Mouse (Mus musculus) cerebellum, adult 2 months (tissue): Measurements from ENCODE around the gene Mid1. TPM values are rescaled to one million over a fixed set of nuclear protein-coding genes. Genes with fewer than 3 reads are reported as not detected.

Source experiments
- DNase-seq, 2 experiments: peaks; one replicate each; pipeline ENCODE4 v3.0.0; 2021
- H3K27ac ChIP-seq: fragments of 200-500 bp; 2 replicates; pipeline ENCODE4 v1.5.1; 2012; ENCODE audit warnings: low read length, control low read depth, inconsistent platforms; ENCODE audit not compliant: insufficient read depth
- H3K27me3 ChIP-seq: fragments of 200-500 bp; 2 replicates; pipeline ENCODE4 v1.6.1; 2012; ENCODE audit warnings: inconsistent platforms, mild to moderate bottlenecking, low read length, moderate library complexity; ENCODE audit not compliant: control insufficient read depth, insufficient read depth
- H3K4me1 ChIP-seq: fragments of 200-500 bp; 2 replicates; pipeline ENCODE4 v1.6.1; 2011; ENCODE audit warnings: low read length; ENCODE audit not compliant: control insufficient read depth, insufficient read depth
- H3K4me3 ChIP-seq: fragments of 200-500 bp; replicated peaks from 2 replicates; pipeline ENCODE3; 2011; ENCODE audit warnings: mild to moderate bottlenecking, low read depth, low read length, control low read depth; ENCODE audit not compliant: insufficient read depth
- CTCF ChIP-seq: fragments of 200-500 bp; IDR thresholded peaks from 2 replicates; pipeline ENCODE4 v1.5.1; 2011; ENCODE audit warnings: low read depth, mild to moderate bottlenecking, control low read depth, low read length, moderate library complexity, borderline replicate concordance; ENCODE audit not compliant: insufficient read depth
- POLR2A ChIP-seq: fragments of 200-500 bp; IDR thresholded peaks from 2 replicates; pipeline ENCODE4 v1.6.1; 2011; ENCODE audit warnings: low read length, control low read depth, borderline replicate concordance; ENCODE audit not compliant: insufficient read depth
- WGBS: fragments of 180-500 bp; shearing (Covaris S2); methylation state at CpG from one replicate; pipeline ENCODE4 v1.1.7; 2018; 5-methylcytosine and 5-hydroxymethylcytosine counted together
- polyA plus RNA-seq: library from polyadenylated mRNA; depleted of rRNA; stranded (reverse); fragments of >200 nt; gene quantifications from 2 replicates; pipeline ENCODE4 v1.2.3, GENCODE M21; 2012

Gene Mid1
- polyA plus RNA-seq, 1 experiment = 134 TPM

DNA sequence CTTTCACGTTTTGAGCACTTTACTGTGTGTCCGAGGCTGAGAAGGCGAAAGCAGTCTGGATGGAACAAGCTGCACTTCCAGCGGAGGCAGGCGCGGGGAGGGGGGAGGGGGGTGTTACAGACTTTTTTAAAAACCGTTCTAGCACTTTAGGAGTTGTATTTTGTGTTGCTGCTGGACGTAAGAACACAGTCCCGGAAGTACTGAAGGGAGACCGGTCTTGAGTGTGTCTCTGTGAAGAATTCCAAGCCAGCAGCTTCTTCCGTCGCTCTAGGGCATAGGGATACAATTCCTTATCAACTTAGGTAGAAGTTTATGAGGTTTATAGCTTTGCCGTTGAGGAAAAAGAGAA, 195.3 kb downstream of the Mid1 start:
- H3K4me1 ChIP-seq = no peaks in the 10 kb centered on the region
- H3K27ac ChIP-seq = no peak overlapping the region

DNA sequence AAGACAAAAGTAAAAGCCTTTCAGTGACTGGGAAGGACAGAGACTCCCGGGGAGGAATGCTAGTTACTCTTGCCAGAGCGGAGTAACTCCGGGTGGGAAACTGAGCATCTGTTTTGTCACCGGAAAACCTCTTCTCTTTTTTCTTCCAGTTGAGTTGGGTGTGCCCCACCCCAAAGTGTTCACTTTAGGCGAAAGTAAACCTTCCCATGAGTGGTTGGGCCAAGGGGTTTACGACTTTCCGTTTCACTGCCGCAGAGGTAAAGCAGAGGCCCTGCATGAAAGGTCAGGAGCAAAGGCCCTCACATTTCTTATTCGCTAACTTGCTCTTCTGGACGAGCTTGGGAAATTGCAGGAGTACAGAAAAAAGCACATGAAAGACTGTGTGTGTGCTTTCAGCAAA, 195.8 kb downstream of the Mid1 start:
- Histone ChIP-seq H3K27ac (no peak overlapping the region), H3K4me1 (no peaks in the 10 kb centered on the region), H3K27me3 (no peaks in the 10 kb centered on the region), H3K4me3 (no peak overlapping the region)
- DNase-seq = peak in 1 of 2 experiments; percentile 11
- 27% methylated on average over 10 of the region's 10 CpGs for WGBS
- TF ChIP-seq POLR2A = no peak
- TF ChIP-seq CTCF = no peak

More for the DNA sequence above, 195.3 kb downstream of the Mid1 start:
- TF ChIP-seq POLR2A (no peak), CTCF (no peak)
- peak overlapping the region; percentile 81 for H3K4me3 ChIP-seq
- 3% methylated on average over 13 of the region's 13 CpGs for WGBS
- no peaks in the 10 kb centered on the region for H3K27me3 ChIP-seq
- no peak for DNase-seq

DNA sequence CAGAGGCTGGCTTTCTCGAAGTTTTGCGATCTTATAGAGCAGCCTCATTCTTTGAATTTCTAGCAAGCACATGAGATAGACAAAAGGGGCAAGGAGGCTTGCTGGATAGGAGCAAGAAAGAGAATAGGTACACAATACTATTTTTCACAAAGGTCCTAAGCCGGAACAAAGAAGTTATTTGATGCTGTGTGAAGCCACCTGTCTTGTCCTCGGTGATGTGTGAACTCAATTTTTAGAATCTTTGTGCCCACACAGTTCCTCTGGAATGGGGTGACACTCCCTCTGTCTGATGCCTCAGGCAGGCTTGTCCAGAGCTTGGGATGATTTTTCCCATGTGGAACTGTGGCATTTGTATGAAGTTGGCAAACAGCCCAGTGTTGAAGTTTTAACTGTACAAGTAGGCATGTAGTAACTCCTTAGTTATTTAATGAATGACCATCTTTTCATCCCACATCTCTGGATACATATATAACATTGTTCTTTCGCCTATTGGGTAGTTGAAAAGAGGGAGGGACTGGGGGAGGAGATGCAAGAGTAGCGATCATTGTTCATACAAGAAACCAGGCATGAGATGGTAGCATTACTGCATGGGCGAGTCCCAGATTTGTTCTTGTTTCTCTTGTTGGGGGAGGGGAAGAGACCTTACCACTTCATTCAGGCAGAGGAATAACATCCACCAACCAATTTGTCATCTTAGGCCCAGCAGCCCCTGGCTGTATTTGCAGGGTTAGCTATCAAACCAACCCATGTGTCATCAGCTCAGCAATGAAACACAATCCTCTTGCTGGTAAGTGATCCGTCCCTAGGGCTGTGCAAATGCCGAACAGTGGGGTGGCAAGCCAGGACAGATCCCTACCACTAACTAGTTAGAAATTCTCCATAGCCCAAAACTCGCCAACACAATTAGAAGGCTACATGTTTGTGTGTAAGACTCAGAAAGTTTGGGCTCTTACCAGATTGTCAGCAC, 196.5 kb downstream of the Mid1 start:
- DNase-seq = peak in 1 of 2 experiments; percentile 20
- no peak for TF ChIP-seq CTCF
- TF ChIP-seq POLR2A = no peak
- WGBS = 74% methylated on average over 10 of the region's 10 CpGs
- no peaks in the 10 kb centered on the region for H3K27me3 ChIP-seq
- no peaks in the 10 kb centered on the region for H3K4me1 ChIP-seq
- no peak overlapping the region for H3K4me3 ChIP-seq
- no peak overlapping the region for H3K27ac ChIP-seq

DNA sequence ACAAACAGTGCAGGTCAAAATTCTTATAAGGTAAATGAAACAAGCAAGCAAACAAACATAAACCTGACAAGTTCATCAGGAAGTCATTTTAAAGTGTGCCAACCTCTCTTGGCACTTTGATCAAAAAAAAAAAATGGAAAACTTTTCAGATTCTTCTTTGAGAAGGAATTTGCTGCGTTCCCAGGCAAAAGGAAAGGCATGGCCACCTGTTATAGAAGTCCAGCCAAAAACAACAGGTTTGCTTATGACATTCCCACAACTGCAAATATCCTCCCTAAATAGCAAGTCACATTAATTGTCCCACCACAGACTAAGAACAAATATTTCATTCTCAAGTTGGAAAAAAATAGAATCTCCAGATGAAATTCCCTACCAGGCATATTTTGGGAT, 197.2 kb downstream of the Mid1 start:
- H3K4me3 ChIP-seq = no peak overlapping the region
- DNase-seq = no peak
- H3K4me1 ChIP-seq = no peaks in the 10 kb centered on the region
- no peaks in the 10 kb centered on the region for H3K27me3 ChIP-seq
- no peak overlapping the region for H3K27ac ChIP-seq
- 64% methylated on average over 1 of the region's 1 CpGs for WGBS
- TF ChIP-seq CTCF (no peak), POLR2A (no peak)

DNA sequence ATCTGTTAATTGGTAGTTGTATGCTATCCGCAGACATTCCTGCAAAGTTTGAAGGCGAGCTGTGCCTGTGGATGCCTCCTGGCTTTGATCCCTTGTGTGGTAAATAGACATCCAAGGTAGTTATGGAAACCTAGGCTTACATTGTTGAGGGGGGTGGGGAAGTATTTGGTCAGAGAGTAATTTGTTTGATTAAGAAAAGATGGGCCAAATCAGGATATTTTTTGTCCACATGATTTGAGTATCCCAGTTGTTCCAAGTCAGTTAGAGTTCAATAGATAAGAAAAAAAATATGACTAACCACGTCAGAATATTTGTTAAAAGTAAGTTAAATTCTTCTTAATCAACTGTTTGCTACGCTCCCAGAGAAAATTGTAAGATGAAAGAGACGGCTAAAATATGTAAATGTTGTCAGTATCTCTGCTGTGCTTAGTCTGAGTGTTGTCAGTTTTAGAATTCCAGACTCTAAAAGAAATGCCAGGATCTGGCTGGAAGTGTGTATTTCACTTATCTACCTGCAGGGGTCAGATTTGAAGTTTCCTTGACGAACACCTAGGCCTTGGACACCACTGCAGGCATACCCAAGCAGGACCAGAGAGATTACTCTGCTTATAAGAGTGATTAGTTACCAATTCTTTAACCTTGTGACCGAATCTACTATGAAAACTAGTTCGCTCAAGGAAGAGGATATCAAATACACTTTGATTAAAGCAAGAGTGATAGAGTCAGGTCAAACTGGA, 198.7 kb downstream of the Mid1 start:
- peak in 1 of 2 experiments; percentile 50 for DNase-seq
- H3K27me3 ChIP-seq = no peaks in the 10 kb centered on the region
- 68% methylated on average over 8 of the region's 8 CpGs for WGBS

DNA sequence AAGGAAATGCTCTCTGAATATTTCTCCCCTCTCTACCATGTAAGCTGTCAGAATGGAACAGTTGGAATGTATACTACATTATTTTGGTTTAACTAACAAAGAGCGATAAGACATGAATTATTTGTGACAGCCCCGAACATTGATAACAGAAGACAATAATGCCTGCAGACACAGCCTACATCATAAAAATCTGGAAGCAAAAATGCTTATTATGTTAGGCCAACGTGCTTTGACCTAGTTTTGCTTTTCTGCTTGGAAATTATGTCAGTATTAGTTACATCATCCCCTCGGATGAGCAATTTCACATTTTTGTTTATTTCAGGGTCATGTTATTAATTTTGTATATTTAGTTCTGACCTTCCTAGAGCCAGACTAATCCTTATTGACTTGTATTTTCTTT, 205.5 kb downstream of the Mid1 start:
- no peaks in the 10 kb centered on the region for H3K27me3 ChIP-seq
- H3K27ac ChIP-seq = no peak overlapping the region
- no peaks in the 10 kb centered on the region for H3K4me1 ChIP-seq
- DNase-seq = peak in 1 of 2 experiments; percentile 30
- H3K4me3 ChIP-seq = no peak overlapping the region
- TF ChIP-seq CTCF (no peak), POLR2A (no peak)
- WGBS = 20% methylated on average over 4 of the region's 4 CpGs

More for the DNA sequence above, 198.7 kb downstream of the Mid1 start:
- Histone ChIP-seq H3K4me3 (no peak overlapping the region), H3K4me1 (no peaks in the 10 kb centered on the region), H3K27ac (no peak overlapping the region)
- 0 out of 2 replicates have a peak, but pooled peaks have one; percentile 11 for TF ChIP-seq CTCF
- TF ChIP-seq POLR2A = no peak

DNA sequence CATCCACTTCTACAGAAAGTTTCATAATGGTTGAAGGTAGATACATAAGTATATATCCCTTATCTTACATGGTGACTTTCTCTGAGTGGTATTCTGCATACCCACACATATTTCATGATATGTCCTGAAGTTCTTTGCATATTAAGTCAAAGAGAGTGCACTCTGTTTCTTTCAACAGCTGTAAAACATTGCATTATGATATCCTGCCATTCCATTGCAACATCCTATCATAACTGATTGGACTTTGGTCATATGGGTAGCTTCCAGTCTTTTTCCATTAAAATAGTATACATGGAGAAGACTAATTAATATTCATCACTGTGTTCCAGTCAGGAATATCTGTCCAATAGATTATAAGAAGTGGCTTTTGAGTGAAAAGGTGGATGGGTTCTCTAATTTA, 207.1 kb downstream of the Mid1 start:
- TF ChIP-seq CTCF (no peak), POLR2A (no peak)
- no peak for DNase-seq
- no peaks in the 10 kb centered on the region for H3K4me1 ChIP-seq
- no peak overlapping the region for H3K4me3 ChIP-seq
- H3K27ac ChIP-seq = no peak overlapping the region
- H3K27me3 ChIP-seq = no peaks in the 10 kb centered on the region

DNA sequence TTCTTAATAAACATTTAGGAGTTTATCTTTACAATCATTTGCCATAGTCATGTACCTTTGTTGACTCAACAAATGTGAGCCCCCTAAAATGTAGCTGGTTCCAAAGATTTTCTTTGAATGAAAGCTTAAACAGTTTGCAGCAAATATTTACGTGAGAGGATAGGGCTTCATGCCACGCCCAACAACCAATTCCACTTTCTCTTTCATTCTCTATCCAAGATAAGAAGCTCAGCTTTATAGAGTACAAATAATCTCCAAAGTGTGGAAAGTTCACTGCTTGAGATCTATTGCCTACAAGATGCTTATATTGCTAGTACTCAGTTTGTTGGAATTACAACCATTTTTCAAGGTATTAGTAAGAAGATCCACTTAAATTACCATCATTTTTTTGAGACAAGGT, 207.6 kb downstream of the Mid1 start:
- Histone ChIP-seq H3K4me3 (no peak overlapping the region), H3K27ac (no peak overlapping the region), H3K4me1 (no peaks in the 10 kb centered on the region), H3K27me3 (no peaks in the 10 kb centered on the region)
- DNase-seq = no peak
- 87% methylated on average over 2 of the region's 2 CpGs for WGBS
- no peak for TF ChIP-seq CTCF
- no peak for TF ChIP-seq POLR2A
